Mouse (Mus musculus): ENCODE measurements around the gene Ctnnd2.

DNA sequence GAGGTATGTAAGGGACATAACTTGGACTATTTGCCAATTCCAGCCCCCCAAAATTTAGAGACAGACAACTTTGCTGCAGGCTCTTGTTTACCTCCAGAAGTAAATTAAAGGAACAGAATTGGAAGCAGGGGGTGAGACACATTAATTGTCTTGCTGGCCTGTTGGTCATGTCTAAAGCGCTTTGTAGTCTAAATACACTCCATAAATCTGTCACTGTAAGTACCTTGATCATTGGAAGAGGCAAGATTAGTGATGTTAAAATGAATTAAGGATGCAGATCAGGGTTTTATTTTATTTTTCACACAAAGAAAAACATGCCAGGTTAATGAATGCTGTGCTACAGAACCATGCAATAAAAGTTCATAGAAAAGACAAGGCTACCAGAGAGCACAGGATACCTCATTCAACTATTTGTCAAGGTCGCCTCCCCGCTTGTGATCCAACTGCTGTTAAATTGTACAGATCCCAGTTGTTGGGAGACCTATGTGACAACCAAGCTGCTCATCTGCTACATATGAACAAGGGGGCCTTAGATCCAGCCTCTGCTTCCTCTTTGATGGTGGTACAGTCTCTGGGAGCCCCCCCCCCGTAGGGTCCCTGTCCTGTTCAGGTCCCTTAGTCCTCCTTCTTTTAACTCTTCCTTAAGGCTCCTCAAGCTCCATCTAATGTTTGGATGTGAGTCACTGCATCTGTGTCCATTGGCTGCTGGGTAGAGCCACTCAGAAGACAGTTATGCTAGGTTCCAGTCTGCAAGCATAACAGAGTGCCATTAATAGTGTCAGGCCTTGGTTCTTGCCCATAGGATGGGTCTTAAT lies 792.7 kb downstream of the Ctnnd2 start:
- TF ChIP-seq EP300 (IDR thresholded peaks at IDR 0.05; ENCODE audit: low read depth) (no peak), CTCF (IDR thresholded peaks at IDR 0.05; ENCODE audit: low read depth) (no peak)

Data from heart, postnatal 0 days (tissue).